Comparison of ENCODE assay signal across 16 mouse cellular contexts in the genomic region with DNA sequence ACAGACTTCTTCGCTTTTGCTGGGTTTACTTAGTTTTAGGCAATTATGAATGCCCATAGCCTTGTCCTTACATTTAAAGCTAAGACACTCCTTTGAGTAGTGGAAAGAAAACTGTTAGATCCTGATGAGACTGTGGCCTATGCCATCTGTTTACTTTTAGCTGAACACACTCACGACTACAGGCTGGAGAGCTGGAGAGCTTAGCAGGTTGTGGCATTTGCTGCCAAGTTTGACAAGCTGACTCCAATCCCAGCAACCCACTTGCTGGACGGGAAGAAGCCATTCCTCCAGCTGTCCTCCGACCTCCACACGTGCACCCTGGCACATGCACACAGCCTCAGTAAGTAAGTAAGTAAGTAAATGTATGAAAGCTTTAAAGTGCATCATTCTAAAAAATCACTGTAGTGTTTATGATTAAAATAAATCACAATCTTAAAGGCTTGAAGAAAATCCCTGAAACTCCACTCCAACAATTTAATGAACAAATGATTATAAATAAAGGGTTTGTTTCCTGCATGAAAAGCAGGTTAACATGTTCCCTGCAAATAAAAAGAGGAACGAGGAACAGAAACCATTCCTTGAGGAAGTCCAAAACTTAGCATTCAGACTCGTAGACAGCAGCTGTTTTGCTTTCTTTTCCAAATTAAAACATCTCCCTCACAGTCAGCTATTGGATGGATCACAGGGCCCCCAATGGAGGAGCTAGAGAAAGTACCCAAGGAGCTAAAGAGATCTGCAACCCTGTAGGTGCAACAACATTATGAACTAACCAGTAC. TPM values are rescaled to one million over a fixed set of nuclear protein-coding genes. Genes with fewer than 3 reads are reported as not detected.
A peak's percentile ranks its signal among the peaks of the same experiment; 100 is the strongest.
DNase-seq lines count a peak whose midpoint lies in the region; ATAC-seq lines count a peak whose summit lies in the region.
"Had no signal": no experiment of that assay in that cellular context is flagged by ENCODE, and none has a peak within 500 bp of the region (broad histone marks: within the 10 kb centered on the region; RNA-seq: fewer than 3 reads in every experiment).

No protein-coding gene starts in this region.

- peak; percentile 31 for DNase-seq in embryonic facial prominence, embryonic 14.5 days (ENCODE audit: low spot score)
- no peak for DNase-seq in embryonic facial prominence, embryonic 10.5 days (ENCODE audit: low spot score)
- DNase-seq in layer of hippocampus, adult 9-11 months, result peak; percentile 32
- no peak for DNase-seq in layer of hippocampus, adult 11-12 months (ENCODE audit: low spot score)
- peak; percentile 27 for DNase-seq in cerebellum, adult 11 months
- DNase-seq in natural killer cell, adult 2 months (ENCODE audit: low spot score in 2 of 2), result no peak
- DNase-seq in yolk sac, embryonic 10.5 days (ENCODE audit: low spot score), result no peak
- DNase-seq: adrenal gland, postnatal 36 days; gastrocnemius, postnatal 36 days; kidney, postnatal 10 days; layer of hippocampus, postnatal 36 days had no signal

- no peaks in the 10 kb centered on the region for H3K27me3 ChIP-seq in embryonic facial prominence, embryonic 14.5 days (replicated peaks; ENCODE audit: control insufficient read depth, insufficient read depth, low read length)
- H3K27me3 ChIP-seq in embryonic facial prominence, embryonic 10.5 days (replicated peaks; ENCODE audit: low read depth, poor library complexity, severe bottlenecking), result no peaks in the 10 kb centered on the region
- H3K27me3 ChIP-seq: intestine, embryonic 15.5 days; limb, embryonic 12.5 days; midbrain, embryonic 12.5 days; neural tube, embryonic 12.5 days had no signal

- no peak overlapping the region for H3K27ac ChIP-seq in embryonic facial prominence, embryonic 14.5 days (replicated peaks; ENCODE audit: low read depth, low read length)
- no peak overlapping the region for H3K27ac ChIP-seq in embryonic facial prominence, embryonic 10.5 days (replicated peaks)
- H3K27ac ChIP-seq: intestine, embryonic 15.5 days; limb, embryonic 12.5 days; midbrain, embryonic 12.5 days; neural tube, embryonic 12.5 days had no signal

- H3K4me1 ChIP-seq in embryonic facial prominence, embryonic 14.5 days (ENCODE audit: control insufficient read depth, insufficient read depth, low read length), result no peaks in the 10 kb centered on the region
- no peaks in the 10 kb centered on the region for H3K4me1 ChIP-seq in embryonic facial prominence, embryonic 10.5 days
- H3K4me1 ChIP-seq: intestine, embryonic 15.5 days; midbrain, embryonic 12.5 days; neural tube, embryonic 12.5 days had no signal

- H3K9me3 ChIP-seq in embryonic facial prominence, embryonic 14.5 days (ENCODE audit: control insufficient read depth, low read length), result no peaks in the 10 kb centered on the region
- H3K9me3 ChIP-seq in embryonic facial prominence, embryonic 10.5 days, result no peaks in the 10 kb centered on the region
- H3K9me3 ChIP-seq: intestine, embryonic 15.5 days; limb, embryonic 12.5 days; midbrain, embryonic 12.5 days; neural tube, embryonic 12.5 days had no signal

- ATAC-seq in embryonic facial prominence, embryonic 14.5 days (ENCODE audit: low read depth), result no peak
- peak; percentile 42; the same call in 1 of the 2 replicates for ATAC-seq in common myeloid progenitor, adult 5-6 weeks (replicated peaks; ENCODE audit: low read depth, poor library complexity, severe bottlenecking)
- ATAC-seq: intestine, embryonic 15.5 days had no signal

- no peak overlapping the region for H3K4me3 ChIP-seq in embryonic facial prominence, embryonic 14.5 days (ENCODE audit: low read depth, low read length)
- H3K4me3 ChIP-seq in embryonic facial prominence, embryonic 10.5 days, result no peak overlapping the region
- H3K4me3 ChIP-seq: intestine, embryonic 15.5 days; limb, embryonic 12.5 days; midbrain, embryonic 12.5 days; neural tube, embryonic 12.5 days had no signal

- no peak overlapping the region for H3K4me2 ChIP-seq in embryonic facial prominence, embryonic 14.5 days (ENCODE audit: low read depth, low read length)
- H3K4me2 ChIP-seq: intestine, embryonic 15.5 days; limb, embryonic 12.5 days; midbrain, embryonic 12.5 days; neural tube, embryonic 12.5 days had no signal

- 43% methylated on average over 7 of the region's 7 CpGs for WGBS in embryonic facial prominence, embryonic 14.5 days
- WGBS in embryonic facial prominence, embryonic 10.5 days, result 67% methylated on average over 7 of the region's 7 CpGs

- H3K9ac ChIP-seq in embryonic facial prominence, embryonic 14.5 days (ENCODE audit: low read depth, low read length), result no peak overlapping the region
- H3K9ac ChIP-seq: intestine, embryonic 15.5 days; limb, embryonic 12.5 days; midbrain, embryonic 12.5 days; neural tube, embryonic 12.5 days had no signal

- H3K36me3 ChIP-seq in embryonic facial prominence, embryonic 14.5 days (ENCODE audit: control insufficient read depth, insufficient read depth, low read length), result no peaks in the 10 kb centered on the region
- H3K36me3 ChIP-seq in embryonic facial prominence, embryonic 10.5 days (replicated peaks), result no peaks in the 10 kb centered on the region
- H3K36me3 ChIP-seq: intestine, embryonic 15.5 days; limb, embryonic 12.5 days; midbrain, embryonic 12.5 days; neural tube, embryonic 12.5 days had no signal

RNA-seq across cellular contexts. Expression of a gene that starts 33.5 kb away (rescaled TPM):
- 3.9 and 5.1 TPM in 2 replicates for polyA plus RNA-seq in embryonic facial prominence, embryonic 14.5 days (2014; fragmentation: Nextera tagmentation; extraction: Ambion mirVana)
- 1.8 and 2.2 TPM in 2 replicates for polyA plus RNA-seq in embryonic facial prominence, embryonic 10.5 days (2016; fragmentation: Nextera tagmentation; extraction: Ambion mirVana)
- 1.7 and 3.7 TPM in 2 replicates for total RNA-seq in common myeloid progenitor, adult 5-6 weeks (2017)
- total RNA-seq: gastrocnemius, postnatal 36 days had no signal

Comparison
In these comparisons a context has a peak if more than half of its experiments do, and no peak if none do; other contexts are left out.
1. DNase-seq: peak in embryonic facial prominence, embryonic 14.5 days (single experiment), layer of hippocampus, adult 9-11 months (single experiment) and cerebellum, adult 11 months (single experiment); none in embryonic facial prominence, embryonic 10.5 days (single experiment), layer of hippocampus, adult 11-12 months (single experiment), natural killer cell, adult 2 months (0 of 2) and yolk sac, embryonic 10.5 days (single experiment).